Mouse (Mus musculus): Measurements from ENCODE around the gene Tspear. TPM values are rescaled to one million over a fixed set of nuclear protein-coding genes. Genes with fewer than 3 reads are reported as not detected.
"Not testable (repeated sequence)": the region's sequence is repeated elsewhere in the genome, so short reads cannot be mapped to it uniquely, and the experiment has no call there.

The Tspear gene
- polyA plus RNA-seq, 1 experiment from 2014 or later = 0.38 TPM

DNA sequence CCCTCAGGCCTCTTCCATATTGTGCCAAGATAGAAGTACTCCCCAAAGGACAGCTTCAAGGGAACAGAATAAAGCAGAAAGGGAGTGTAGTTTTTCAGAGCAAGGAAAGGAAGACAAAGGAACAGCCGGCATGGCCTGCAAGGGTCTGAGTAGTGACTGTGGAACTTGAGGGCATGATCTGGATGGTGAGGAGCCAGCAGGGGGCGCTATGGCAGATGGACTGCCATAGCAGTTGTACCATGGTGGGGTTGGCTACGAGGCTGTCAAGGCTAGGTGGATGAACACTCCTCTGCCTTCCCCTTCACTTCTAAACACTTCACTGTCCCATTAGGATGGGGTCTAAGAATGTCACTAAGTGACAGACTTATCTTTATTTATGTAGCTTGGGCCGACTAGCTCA, 42.9 kb downstream of the Tspear start:
- H3K9ac ChIP-seq (ENCODE audit: low read length) = no peak overlapping the region
- ATAC-seq (ENCODE audit: low read depth) = no peak
- WGBS = 38% methylated on average over 4 of the region's 4 CpGs
- no peaks in the 10 kb centered on the region for H3K9me3 ChIP-seq (ENCODE audit: control insufficient read depth, low read length)
- H3K27me3 ChIP-seq (ENCODE audit: control insufficient read depth, insufficient read depth, low read depth, low read length) = no peaks in the 10 kb centered on the region
- no peaks in the 10 kb centered on the region for H3K36me3 ChIP-seq (ENCODE audit: control insufficient read depth, insufficient read depth, low read length)
- H3K4me1 ChIP-seq (replicated peaks; ENCODE audit: control insufficient read depth, insufficient read depth, low read length) = no peaks in the 10 kb centered on the region
- no peak overlapping the region for H3K4me3 ChIP-seq (ENCODE audit: low read length)
- no peak overlapping the region for H3K4me2 ChIP-seq (ENCODE audit: low read depth, low read length)
- H3K27ac ChIP-seq (ENCODE audit: low read length) = no peak overlapping the region

DNA sequence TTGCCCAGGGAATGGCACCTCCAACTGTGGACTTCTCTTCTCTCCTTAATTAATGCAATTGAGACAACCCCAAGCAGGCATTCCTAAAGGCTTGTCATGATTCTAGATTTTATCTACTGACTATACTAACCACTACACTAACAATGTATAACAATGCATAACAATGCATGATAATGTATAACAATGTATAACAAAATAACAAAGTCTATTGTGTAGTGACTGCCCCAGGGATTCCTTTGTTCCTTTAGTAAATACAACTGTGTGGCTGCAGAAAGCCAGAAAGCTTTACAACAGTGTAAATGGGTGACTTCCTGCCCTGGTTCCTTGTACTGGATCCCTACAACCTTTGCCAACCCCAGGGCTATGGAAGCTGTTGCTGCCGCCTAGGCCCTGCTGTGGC, 49.6 kb downstream of the Tspear start:
- 90% methylated on average over 1 of the region's 1 CpGs for WGBS
- H3K36me3 ChIP-seq (ENCODE audit: control insufficient read depth, insufficient read depth, low read length) = no peaks in the 10 kb centered on the region
- no peak overlapping the region for H3K4me3 ChIP-seq (ENCODE audit: low read length)
- H3K9me3 ChIP-seq (ENCODE audit: control insufficient read depth, low read length) = peaks cover 4% of the 10 kb centered on the region; the same call in 1 of the 2 replicates
- ATAC-seq (ENCODE audit: low read depth) = no peak
- H3K4me1 ChIP-seq (replicated peaks; ENCODE audit: control insufficient read depth, insufficient read depth, low read length) = no peaks in the 10 kb centered on the region
- no peak overlapping the region for H3K27ac ChIP-seq (ENCODE audit: low read length)
- no peak overlapping the region for H3K4me2 ChIP-seq (ENCODE audit: low read depth, low read length)
- H3K9ac ChIP-seq (ENCODE audit: low read length) = no peak overlapping the region
- H3K27me3 ChIP-seq (ENCODE audit: control insufficient read depth, insufficient read depth, low read depth, low read length) = no peaks in the 10 kb centered on the region

DNA sequence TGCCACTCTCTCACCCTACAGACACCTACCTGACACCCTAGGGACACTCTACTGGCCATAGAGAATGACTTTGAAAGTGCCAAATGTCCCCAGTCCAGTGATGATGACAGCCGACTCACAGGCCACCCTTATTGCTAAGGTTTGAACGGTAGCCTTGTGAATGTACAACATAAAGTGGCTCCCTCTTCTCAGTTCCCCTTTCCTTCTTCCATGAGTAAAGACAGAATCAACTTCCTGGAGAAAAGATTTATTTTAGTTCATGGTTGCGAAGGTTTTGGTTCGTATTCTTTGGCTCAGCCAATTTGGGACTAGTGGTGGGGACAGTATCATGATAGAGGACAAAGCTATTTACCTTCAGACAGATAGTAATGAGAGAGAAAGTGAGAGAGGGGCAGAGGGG, 52.6 kb downstream of the Tspear start:
- H3K4me3 ChIP-seq (ENCODE audit: low read length) = no peak overlapping the region
- WGBS = 80% methylated on average over 4 of the region's 4 CpGs
- ATAC-seq (ENCODE audit: low read depth) = no peak

DNA sequence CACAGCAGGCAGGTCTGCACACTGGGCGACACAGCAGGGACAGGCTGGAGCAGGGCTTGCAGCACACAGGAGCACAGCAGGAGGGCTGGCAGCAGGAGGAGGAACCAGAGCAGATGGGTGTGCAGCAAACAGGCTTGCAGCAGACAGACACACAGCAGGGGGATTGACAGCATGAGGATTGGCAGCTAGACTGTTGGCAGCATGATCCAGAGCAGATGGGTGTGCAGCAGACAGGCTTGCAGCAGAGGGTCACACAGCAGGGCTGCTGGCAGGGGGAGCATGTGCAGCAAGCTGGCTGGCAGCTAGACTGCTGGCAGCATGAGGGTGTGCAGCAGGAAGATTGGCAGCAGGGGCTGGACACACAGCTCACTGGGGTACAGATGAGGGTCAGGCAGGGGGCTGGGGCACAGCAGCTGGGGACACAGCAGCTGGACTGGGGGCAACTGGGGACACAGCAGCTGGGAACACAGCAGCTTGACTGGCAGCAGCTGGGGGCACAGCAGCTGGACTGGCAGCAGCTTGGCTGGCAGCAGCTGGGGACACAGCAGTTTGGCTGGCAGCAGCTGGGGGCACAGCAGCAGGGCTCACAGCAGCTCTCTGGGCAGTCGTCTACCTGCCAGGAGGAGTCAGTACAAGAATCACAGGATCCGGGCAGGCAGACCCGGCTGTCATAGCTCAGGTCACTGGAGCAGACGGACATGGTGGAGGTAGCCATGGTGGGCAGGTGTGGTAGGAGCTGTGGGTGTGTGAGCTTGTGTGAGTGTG, 55.7 kb downstream of the Tspear start, which contains the start of gene Gm18596:
TSS of gene Gm18596 (minus strand) at position 715 of the 765 bp plus-strand sequence.
- not testable (repeated sequence) for H3K36me3 ChIP-seq (ENCODE audit: control insufficient read depth, insufficient read depth, low read length); H3K9ac ChIP-seq (ENCODE audit: low read length); H3K4me1 ChIP-seq (replicated peaks; ENCODE audit: control insufficient read depth, insufficient read depth, low read length); H3K27me3 ChIP-seq (ENCODE audit: control insufficient read depth, insufficient read depth, low read depth, low read length); H3K27ac ChIP-seq (ENCODE audit: low read length); ATAC-seq (ENCODE audit: low read depth); H3K4me3 ChIP-seq (ENCODE audit: low read length); H3K4me2 ChIP-seq (ENCODE audit: low read depth, low read length); H3K9me3 ChIP-seq (ENCODE audit: control insufficient read depth, low read length)
- WGBS = 57% methylated on average over 4 of the region's 5 CpGs

More for the DNA sequence above, 52.6 kb downstream of the Tspear start:
- no peaks in the 10 kb centered on the region for H3K4me1 ChIP-seq (replicated peaks; ENCODE audit: control insufficient read depth, insufficient read depth, low read length)
- H3K4me2 ChIP-seq (ENCODE audit: low read depth, low read length) = no peak overlapping the region
- H3K36me3 ChIP-seq (ENCODE audit: control insufficient read depth, insufficient read depth, low read length) = no peaks in the 10 kb centered on the region
- no peak overlapping the region for H3K9ac ChIP-seq (ENCODE audit: low read length)
- no peak overlapping the region for H3K27ac ChIP-seq (ENCODE audit: low read length)
- no peaks in the 10 kb centered on the region for H3K27me3 ChIP-seq (ENCODE audit: control insufficient read depth, insufficient read depth, low read depth, low read length)
- peaks cover 4% of the 10 kb centered on the region; the same call in 1 of the 2 replicates for H3K9me3 ChIP-seq (ENCODE audit: control insufficient read depth, low read length)

DNA sequence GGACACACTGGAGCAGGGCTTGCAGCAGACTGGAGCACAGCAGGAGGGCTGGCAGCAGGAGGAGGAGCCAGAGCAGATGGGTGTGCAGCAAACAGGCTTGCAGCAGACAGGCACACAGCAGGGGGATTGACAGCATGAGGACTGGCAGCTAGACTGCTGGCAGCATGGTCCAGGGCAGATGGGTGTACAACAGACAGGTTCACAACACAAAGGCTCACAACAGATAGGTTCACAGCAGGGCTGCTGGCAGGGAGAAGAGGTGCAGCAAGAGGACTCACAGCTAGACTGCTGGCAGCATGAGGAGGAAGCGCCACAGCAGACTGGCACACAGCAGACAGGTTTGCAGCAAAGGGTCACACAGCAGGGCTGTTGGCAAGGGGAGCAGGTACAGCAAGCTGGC, 64.3 kb downstream of the Tspear start:
- not testable (repeated sequence) for H3K27me3 ChIP-seq (ENCODE audit: control insufficient read depth, insufficient read depth, low read depth, low read length); H3K36me3 ChIP-seq (ENCODE audit: control insufficient read depth, insufficient read depth, low read length); H3K9me3 ChIP-seq (ENCODE audit: control insufficient read depth, low read length); H3K27ac ChIP-seq (ENCODE audit: low read length); H3K4me3 ChIP-seq (ENCODE audit: low read length); H3K4me2 ChIP-seq (ENCODE audit: low read depth, low read length); H3K9ac ChIP-seq (ENCODE audit: low read length); ATAC-seq (ENCODE audit: low read depth); H3K4me1 ChIP-seq (replicated peaks; ENCODE audit: control insufficient read depth, insufficient read depth, low read length)
- WGBS = 62% methylated on average over 1 of the region's 1 CpGs

DNA sequence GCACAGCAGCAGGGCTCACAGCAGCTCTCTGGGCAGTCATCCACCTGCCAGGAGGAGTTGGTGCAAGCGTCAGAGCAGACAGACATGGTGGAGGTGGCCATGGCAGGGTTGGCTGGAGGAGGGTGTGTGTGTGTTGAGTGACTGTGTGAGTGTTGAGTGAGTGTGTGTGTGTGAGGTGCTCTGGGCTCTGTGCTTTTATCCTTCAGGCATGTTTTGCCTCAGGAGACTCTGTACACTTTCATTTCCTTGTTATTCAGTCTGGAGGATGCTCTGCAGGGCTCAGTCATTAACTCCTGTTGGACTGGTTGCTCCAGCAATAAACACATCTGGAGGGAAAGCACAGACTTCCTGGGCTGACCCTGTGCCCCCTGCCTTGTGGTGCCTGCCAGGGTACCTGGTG, 64.9 kb downstream of the Tspear start, which contains the start of gene Gm9736:
TSS of gene Gm9736 (minus strand) at position 101 of the 400 bp plus-strand sequence.
- not testable (repeated sequence) for ATAC-seq (ENCODE audit: low read depth); H3K4me3 ChIP-seq (ENCODE audit: low read length); H3K4me2 ChIP-seq (ENCODE audit: low read depth, low read length); H3K27ac ChIP-seq (ENCODE audit: low read length); H3K4me1 ChIP-seq (replicated peaks; ENCODE audit: control insufficient read depth, insufficient read depth, low read length); H3K9me3 ChIP-seq (ENCODE audit: control insufficient read depth, low read length); H3K27me3 ChIP-seq (ENCODE audit: control insufficient read depth, insufficient read depth, low read depth, low read length); H3K9ac ChIP-seq (ENCODE audit: low read length); H3K36me3 ChIP-seq (ENCODE audit: control insufficient read depth, insufficient read depth, low read length)
- WGBS = 33% methylated on average over 1 of the region's 1 CpGs

DNA sequence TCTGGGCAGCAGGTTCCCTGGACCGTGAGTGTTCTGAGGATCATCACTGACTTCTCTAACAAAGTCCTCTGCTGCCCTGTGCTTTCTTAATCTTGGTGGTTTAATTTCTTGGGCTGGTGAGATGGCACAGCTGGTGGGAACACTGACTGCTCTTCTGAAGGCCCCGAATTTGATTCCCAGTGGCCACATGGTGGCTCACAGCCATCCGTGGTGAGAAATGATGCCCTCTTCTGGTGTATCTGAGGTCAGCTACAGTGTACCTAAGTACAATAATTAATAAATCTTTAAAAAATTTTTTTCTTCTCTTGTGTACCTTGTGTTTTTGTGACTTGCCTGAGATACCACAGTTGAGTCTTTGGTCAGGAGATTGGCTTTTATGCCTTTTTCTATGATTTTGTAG, 65.9 kb downstream of the Tspear start:
- not testable (repeated sequence) for ATAC-seq (ENCODE audit: low read depth); H3K27me3 ChIP-seq (ENCODE audit: control insufficient read depth, insufficient read depth, low read depth, low read length)
- WGBS = 49% methylated on average over 3 of the region's 3 CpGs

DNA sequence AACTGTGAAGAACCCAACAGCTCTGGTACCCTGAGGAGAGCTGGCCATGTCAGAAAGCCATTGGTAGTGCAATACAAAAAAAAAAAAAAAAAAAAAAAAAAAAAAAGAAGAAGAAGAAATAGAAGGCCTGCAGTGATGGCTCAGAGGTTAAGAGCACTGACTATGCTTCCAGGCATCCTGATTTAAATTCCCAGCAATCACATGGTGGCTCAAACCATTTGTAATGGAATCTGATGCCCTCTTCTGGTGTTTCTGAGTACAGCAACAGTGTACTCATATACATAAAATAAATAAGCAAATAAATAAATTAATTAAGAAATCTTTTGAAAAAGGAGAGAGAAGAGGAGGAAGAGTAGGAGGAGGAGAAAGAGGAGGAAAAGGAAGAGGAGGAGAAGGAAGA, 67.1 kb downstream of the Tspear start:
- H3K4me2 ChIP-seq (ENCODE audit: low read depth, low read length) = no peak overlapping the region
- H3K9me3 ChIP-seq (ENCODE audit: control insufficient read depth, low read length) = no peaks in the 10 kb centered on the region
- no peaks in the 10 kb centered on the region for H3K4me1 ChIP-seq (replicated peaks; ENCODE audit: control insufficient read depth, insufficient read depth, low read length)
- no peak overlapping the region for H3K4me3 ChIP-seq (ENCODE audit: low read length)
- no peaks in the 10 kb centered on the region for H3K27me3 ChIP-seq (ENCODE audit: control insufficient read depth, insufficient read depth, low read depth, low read length)
- no peak for ATAC-seq (ENCODE audit: low read depth)
- no peak overlapping the region for H3K9ac ChIP-seq (ENCODE audit: low read length)
- H3K36me3 ChIP-seq (ENCODE audit: control insufficient read depth, insufficient read depth, low read length) = no peaks in the 10 kb centered on the region
- H3K27ac ChIP-seq (ENCODE audit: low read length) = no peak overlapping the region

More for the DNA sequence above, 65.9 kb downstream of the Tspear start:
- not testable (repeated sequence) for H3K9me3 ChIP-seq (ENCODE audit: control insufficient read depth, low read length); H3K36me3 ChIP-seq (ENCODE audit: control insufficient read depth, insufficient read depth, low read length); H3K4me1 ChIP-seq (replicated peaks; ENCODE audit: control insufficient read depth, insufficient read depth, low read length); H3K4me2 ChIP-seq (ENCODE audit: low read depth, low read length); H3K9ac ChIP-seq (ENCODE audit: low read length); H3K27ac ChIP-seq (ENCODE audit: low read length); H3K4me3 ChIP-seq (ENCODE audit: low read length)

DNA sequence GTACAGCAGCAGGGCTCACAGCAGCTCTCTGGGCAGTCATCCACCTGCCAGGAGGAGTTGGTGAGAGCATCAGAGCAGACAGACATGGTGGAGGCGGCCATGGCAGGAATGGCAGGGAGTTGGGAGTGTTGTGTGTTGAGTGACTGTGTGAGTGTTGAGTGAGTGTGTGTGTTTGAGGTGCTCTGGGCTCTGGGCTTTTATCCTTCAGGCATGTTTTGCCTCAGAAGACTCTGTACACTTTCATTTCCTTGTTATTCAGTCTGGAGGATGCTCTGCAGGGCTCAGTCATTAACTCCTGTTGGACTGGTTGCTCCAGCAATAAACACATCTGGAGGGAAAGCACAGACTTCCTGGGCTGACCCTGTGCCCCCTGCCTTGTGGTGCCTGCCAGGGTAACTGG, 73.2 kb downstream of the Tspear start, which contains the start of gene Gm3233:
TSS of gene Gm3233 (minus strand) at position 101 of the 400 bp plus-strand sequence.
- not testable (repeated sequence) for H3K9ac ChIP-seq (ENCODE audit: low read length); H3K9me3 ChIP-seq (ENCODE audit: control insufficient read depth, low read length); H3K27ac ChIP-seq (ENCODE audit: low read length); H3K4me1 ChIP-seq (replicated peaks; ENCODE audit: control insufficient read depth, insufficient read depth, low read length); H3K4me3 ChIP-seq (ENCODE audit: low read length); H3K4me2 ChIP-seq (ENCODE audit: low read depth, low read length); H3K27me3 ChIP-seq (ENCODE audit: control insufficient read depth, insufficient read depth, low read depth, low read length); H3K36me3 ChIP-seq (ENCODE audit: control insufficient read depth, insufficient read depth, low read length); ATAC-seq (ENCODE audit: low read depth)
- WGBS = no CpG with 5 or more reads among the region's 1 CpGs
